Mouse (Mus musculus) cerebellum, adult (tissue): Measurements from ENCODE around the gene Psmd6.

ENCODE experiments used
- ATAC-seq: cut with Nextera tagmentation; 2 replicates; pipeline ENCODE4 v1.9.2; 2017; ENCODE audit warnings: mild to moderate bottlenecking, moderate library complexity, mixed read lengths; ENCODE audit not compliant: insufficient number of reproducible peaks, low FRiP score, low TSS enrichment

The Psmd6 gene

GRCm38 (mm10) chr14:14065142-14065498, 55.7 kb downstream of the Psmd6 start:
- ATAC-seq = no peak

GRCm38 (mm10) chr14:14064486-14065141, 56.2 kb downstream of the Psmd6 start:
- ATAC-seq = no peak

- ATAC-seq = no peak
Measured at GRCm38 (mm10) chr14:14063382-14063781, 57.4 kb downstream of the Psmd6 start.

- ATAC-seq = no peak
Measured at GRCm38 (mm10) chr14:14062531-14063245, 58.1 kb downstream of the Psmd6 start.
